Mouse (Mus musculus) adrenal gland, adult (tissue): Measurements from ENCODE around the gene Hist1h4h.

Experiments used
- DNase-seq, 2 experiments: peaks; one replicate each; pipeline ENCODE4 v3.0.0; 2022 to 2023; ENCODE audit warnings: low spot score in 1 of 2; ENCODE audit not compliant: inconsistent age in 2 of 2

Hist1h4h gene

GRCm38 (mm10) chr13:23510127-23510526 lies 20.7 kb upstream of the Hist1h4h start:
- DNase-seq, result no peak

- no peak for DNase-seq
Observed at GRCm38 (mm10) chr13:23513517-23513916, 17.3 kb upstream of the Hist1h4h start.

- DNase-seq, result no peak
Observed at GRCm38 (mm10) chr13:23515281-23515680, 15.6 kb upstream of the Hist1h4h start.

- DNase-seq, result no peak
Observed at GRCm38 (mm10) chr13:23515826-23516620, 14.8 kb upstream of the Hist1h4h start.

- peak; percentile 75 to 97 for DNase-seq
Observed at GRCm38 (mm10) chr13:23516822-23517602, 13.8 kb upstream of the Hist1h4h start.

GRCm38 (mm10) chr13:23517603-23518294 lies 13.1 kb upstream of the Hist1h4h start:
- DNase-seq, result peak; percentile 89 to 98

GRCm38 (mm10) chr13:23518295-23518603 lies 12.6 kb upstream of the Hist1h4h start:
- DNase-seq, result no peak

GRCm38 (mm10) chr13:23518885-23519284 lies 12.0 kb upstream of the Hist1h4h start:
- peak; percentile 76 to 97 for DNase-seq

- DNase-seq, result peak; percentile 82 to 97
Observed at GRCm38 (mm10) chr13:23519416-23519815, 11.4 kb upstream of the Hist1h4h start.

GRCm38 (mm10) chr13:23521703-23522102 lies 9.1 kb upstream of the Hist1h4h start:
- peak; percentile 83 to 95 for DNase-seq

- no peak for DNase-seq
Observed at GRCm38 (mm10) chr13:23523976-23524375, 6.9 kb upstream of the Hist1h4h start.

GRCm38 (mm10) chr13:23524654-23525053 lies 6.2 kb upstream of the Hist1h4h start:
- peak; percentile 77 to 91 for DNase-seq

GRCm38 (mm10) chr13:23525901-23526300 lies 4.9 kb upstream of the Hist1h4h start:
- peak in 1 of 2 experiments; percentile 56 for DNase-seq

GRCm38 (mm10) chr13:23526312-23526711 lies 4.5 kb upstream of the Hist1h4h start:
- DNase-seq, result peak; percentile 90 to 99

- no peak for DNase-seq
Observed at GRCm38 (mm10) chr13:23529005-23529404, 1.8 kb upstream of the Hist1h4h start.

- DNase-seq, result no peak
Observed at GRCm38 (mm10) chr13:23529480-23530165, 1.2 kb upstream of the Hist1h4h start.

- DNase-seq, result peak; percentile 68 to 96
Observed at GRCm38 (mm10) chr13:23530181-23530900, 509 bp upstream of the Hist1h4h start.

- DNase-seq, result no peak
Observed at GRCm38 (mm10) chr13:23532262-23533075, 1.6 kb downstream of the Hist1h4h start.

GRCm38 (mm10) chr13:23533560-23534367 lies 2.9 kb downstream of the Hist1h4h start, which contains the start of gene Hist1h2af:
Gene Hist1h2af, plus strand, starts transcription at chr13:23533906.
- DNase-seq, result peak; percentile 56 to 84
